ENCODE assay signal across 28 mouse cellular contexts in the genomic region with DNA sequence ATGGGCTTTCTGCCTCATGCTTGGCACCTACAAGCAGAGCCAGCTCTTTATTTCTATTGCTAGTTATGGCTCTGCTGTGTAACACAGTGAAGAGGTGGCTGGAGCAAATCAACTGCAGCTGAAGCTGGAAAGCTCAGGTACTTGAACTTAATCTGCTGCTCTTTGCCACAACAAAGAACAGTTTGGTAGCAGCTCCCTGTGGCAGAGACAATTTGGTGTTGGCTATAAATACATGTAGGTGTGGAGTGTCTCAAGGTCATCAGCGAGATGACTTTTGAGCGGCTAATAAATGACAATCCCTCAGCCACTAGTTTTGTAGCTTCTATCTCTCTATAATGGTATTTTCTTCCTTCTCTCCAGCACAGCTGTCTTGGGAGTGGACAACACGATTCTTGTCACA.
DNase-seq lines count a peak whose midpoint lies in the region; ATAC-seq and TF ChIP-seq lines count a peak whose summit lies in the region.
"Had no signal": no experiment of that assay in that cellular context is flagged by ENCODE, and none has a peak within 500 bp of the region (broad histone marks: within the 10 kb centered on the region; RNA-seq: fewer than 3 reads in every experiment).

No protein-coding gene starts in this region.

- no peak overlapping the region for H3K27ac ChIP-seq in heart, adult 2 months
- peak overlapping the region; percentile 65 for H3K27ac ChIP-seq in heart, embryonic 12.5 days (ENCODE audit: poor library complexity, severe bottlenecking)
- peak overlapping the region; percentile 67 for H3K27ac ChIP-seq in heart, embryonic 15.5 days
- H3K27ac ChIP-seq: embryonic facial prominence, embryonic 10.5 days; embryonic facial prominence, embryonic 13.5 days; forebrain, embryonic 12.5 days; forebrain, embryonic 15.5 days; hindbrain, embryonic 10.5 days; hindbrain, embryonic 13.5 days; intestine, embryonic 15.5 days had no signal

- H3K4me2 ChIP-seq in heart, embryonic 12.5 days = no peak overlapping the region
- H3K4me2 ChIP-seq in heart, embryonic 15.5 days = no peak overlapping the region
- H3K4me2 ChIP-seq: embryonic facial prominence, embryonic 13.5 days; forebrain, embryonic 12.5 days; forebrain, embryonic 15.5 days; hindbrain, embryonic 13.5 days; intestine, embryonic 15.5 days had no signal

- WGBS in heart, adult 2 months = 44% methylated on average over 3 of the region's 3 CpGs
- WGBS in heart, embryonic 12.5 days = 28% methylated on average over 3 of the region's 3 CpGs
- WGBS in heart, embryonic 15.5 days = 43% methylated on average over 3 of the region's 3 CpGs

- no peak overlapping the region for H3K4me3 ChIP-seq in heart, adult 2 months
- no peak overlapping the region for H3K4me3 ChIP-seq in heart, embryonic 12.5 days
- H3K4me3 ChIP-seq in heart, embryonic 15.5 days = no peak overlapping the region
- peak overlapping the region; percentile 65 for H3K4me3 ChIP-seq in megakaryocyte, embryonic 14.5 days (replicated peaks)
- H3K4me3 ChIP-seq: embryonic facial prominence, embryonic 10.5 days; embryonic facial prominence, embryonic 13.5 days; erythroblast, embryonic 14.5 days; forebrain, embryonic 12.5 days; forebrain, embryonic 15.5 days; hindbrain, embryonic 10.5 days; hindbrain, embryonic 13.5 days; intestine, embryonic 15.5 days had no signal

- TF ChIP-seq POLR2A in heart, adult 2 months (IDR thresholded peaks at IDR 0.05; ENCODE audit: insufficient read depth, low read depth, low read length) = no peak

- H3K9ac ChIP-seq in heart, adult 2 months (ENCODE audit: low read depth, low read length) = no peak overlapping the region
- H3K9ac ChIP-seq in heart, embryonic 12.5 days = no peak overlapping the region
- H3K9ac ChIP-seq in heart, embryonic 15.5 days = no peak overlapping the region
- H3K9ac ChIP-seq: embryonic facial prominence, embryonic 13.5 days; forebrain, embryonic 12.5 days; forebrain, embryonic 15.5 days; hindbrain, embryonic 13.5 days; intestine, embryonic 15.5 days had no signal

- TF ChIP-seq CTCF in heart, adult 2 months (IDR thresholded peaks at IDR 0.05) = no peak

- no peaks in the 10 kb centered on the region for H3K27me3 ChIP-seq in heart, adult 2 months (ENCODE audit: control insufficient read depth, insufficient read depth, low read length)
- H3K27me3 ChIP-seq in heart, embryonic 12.5 days (replicated peaks) = no peaks in the 10 kb centered on the region
- no peaks in the 10 kb centered on the region for H3K27me3 ChIP-seq in heart, embryonic 15.5 days
- no peaks in the 10 kb centered on the region for H3K27me3 ChIP-seq in megakaryocyte, embryonic 14.5 days (replicated peaks)
- H3K27me3 ChIP-seq: embryonic facial prominence, embryonic 13.5 days; forebrain, embryonic 12.5 days; forebrain, embryonic 15.5 days; hindbrain, embryonic 13.5 days; intestine, embryonic 15.5 days had no signal

- no peaks in the 10 kb centered on the region for H3K79me2 ChIP-seq in heart, adult 2 months (replicated peaks; ENCODE audit: control insufficient read depth, insufficient read depth, low read length)

- H3K4me1 ChIP-seq in heart, adult 2 months (ENCODE audit: control insufficient read depth, insufficient read depth, low read length) = no peaks in the 10 kb centered on the region; the same call in 1 of the 2 replicates
- H3K4me1 ChIP-seq in heart, embryonic 12.5 days (replicated peaks) = peaks cover 24% of the 10 kb centered on the region
- peaks cover 16% of the 10 kb centered on the region; the same call in 1 of the 2 replicates for H3K4me1 ChIP-seq in heart, embryonic 15.5 days (replicated peaks)
- H3K4me1 ChIP-seq in megakaryocyte, embryonic 14.5 days = peaks cover 85% of the 10 kb centered on the region
- H3K4me1 ChIP-seq: embryonic facial prominence, embryonic 13.5 days; forebrain, embryonic 12.5 days; hindbrain, embryonic 13.5 days; intestine, embryonic 15.5 days had no signal

- peak; percentile 40 for DNase-seq in heart, adult 11 months
- no peak for DNase-seq in heart, adult 2 months
- DNase-seq in heart, postnatal 10 days = no peak
- DNase-seq in heart, postnatal 14 days = no peak
- DNase-seq: adrenal gland, adult 8-10 months; adrenal gland, postnatal 25 days; cerebellum, adult 11-12 months; cerebellum, adult 8-10 months; cerebellum, postnatal 10 days; cerebellum, postnatal 36 days; embryo, embryonic 11 days; gastrocnemius, postnatal 25 days; kidney, adult 11 months; kidney, adult 8-10 months had no signal

- no peak for TF ChIP-seq EP300 in heart, adult 2 months (IDR thresholded peaks at IDR 0.05; ENCODE audit: insufficient read depth, low read depth, low read length)

- no peak for ATAC-seq in heart, embryonic 12.5 days (ENCODE audit: insufficient number of reproducible peaks, low FRiP score)
- ATAC-seq in heart, embryonic 15.5 days (replicated peaks; ENCODE audit: insufficient number of reproducible peaks, insufficient read depth, low FRiP score, low read depth) = no peak; the same call in 1 of the 2 replicates
- no peak for ATAC-seq in megakaryocyte, adult 5-6 weeks (ENCODE audit: poor library complexity, severe bottlenecking)
- ATAC-seq: activated CD4-positive, CD25-positive, alpha-beta regulatory T cell, adult 4 months; forebrain, embryonic 15.5 days; hindbrain, embryonic 16.5 days; intestine, embryonic 15.5 days had no signal

- intact Hi-C loops in heart, adult 2 months (cut with DNase I) = no loop called here
- intact Hi-C loops in heart, postnatal 10 days (cut with DNase I) = no loop called here
- intact Hi-C loops in heart, postnatal 14 days (cut with DNase I) = no loop called here

- no peaks in the 10 kb centered on the region for H3K36me3 ChIP-seq in heart, adult 2 months (ENCODE audit: control insufficient read depth, insufficient read depth, low read length)
- H3K36me3 ChIP-seq in heart, embryonic 12.5 days = no peaks in the 10 kb centered on the region
- no peaks in the 10 kb centered on the region for H3K36me3 ChIP-seq in heart, embryonic 15.5 days
- H3K36me3 ChIP-seq in megakaryocyte, embryonic 14.5 days (replicated peaks; ENCODE audit: low read length) = peaks cover 37% of the 10 kb centered on the region
- H3K36me3 ChIP-seq: embryonic facial prominence, embryonic 10.5 days; embryonic facial prominence, embryonic 13.5 days; forebrain, embryonic 12.5 days; forebrain, embryonic 15.5 days; hindbrain, embryonic 10.5 days; hindbrain, embryonic 13.5 days; intestine, embryonic 15.5 days had no signal

- no peaks in the 10 kb centered on the region for H3K9me3 ChIP-seq in heart, embryonic 12.5 days (replicated peaks)
- no peaks in the 10 kb centered on the region for H3K9me3 ChIP-seq in heart, embryonic 15.5 days (replicated peaks)
- no peaks in the 10 kb centered on the region for H3K9me3 ChIP-seq in megakaryocyte, embryonic 14.5 days
- H3K9me3 ChIP-seq: embryonic facial prominence, embryonic 10.5 days; embryonic facial prominence, embryonic 13.5 days; forebrain, embryonic 12.5 days; forebrain, embryonic 15.5 days; hindbrain, embryonic 10.5 days; hindbrain, embryonic 13.5 days; intestine, embryonic 15.5 days had no signal
